In the genomic region with DNA sequence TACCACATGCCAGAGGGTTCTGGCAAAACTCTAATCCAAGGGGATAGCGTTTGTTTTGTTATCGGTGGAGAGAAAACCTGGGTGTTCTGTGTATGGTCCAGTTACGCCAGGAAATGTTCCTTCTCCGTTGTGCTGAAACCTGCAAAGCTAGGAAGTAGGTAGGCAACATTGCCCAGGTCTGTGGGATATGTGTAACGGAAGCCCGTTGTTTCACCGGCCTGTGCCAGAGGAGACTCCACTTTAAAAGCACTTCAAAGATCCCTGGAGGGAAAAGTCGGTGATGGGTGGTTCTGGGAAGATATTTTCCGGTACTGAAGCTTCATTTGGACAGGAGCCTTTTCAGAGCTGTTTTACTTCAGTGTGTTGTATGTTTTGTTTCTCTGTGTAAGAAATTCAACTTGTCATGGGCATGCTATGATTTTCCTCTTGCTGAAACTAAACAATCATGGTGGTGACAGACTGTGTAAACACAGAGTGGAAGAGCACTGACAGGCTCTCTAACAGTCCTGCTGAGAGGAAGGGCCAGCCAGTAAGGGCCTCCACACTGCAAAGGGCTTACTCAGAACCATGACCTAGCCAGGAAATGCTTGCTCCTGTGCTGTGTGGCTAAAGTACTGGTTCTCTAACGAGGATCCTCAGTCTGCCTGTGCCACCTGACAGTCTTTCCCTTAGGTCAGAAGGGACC, we compare ENCODE assay signal across 20 mouse cellular contexts.
DNase-seq lines count a peak whose midpoint lies in the region; ATAC-seq and TF ChIP-seq lines count a peak whose summit lies in the region.
"Had no signal": no experiment of that assay in that cellular context is flagged by ENCODE, and none has a peak within 500 bp of the region (broad histone marks: within the 10 kb centered on the region; RNA-seq: fewer than 3 reads in every experiment).

No protein-coding gene starts in this region.

- H3K27ac ChIP-seq in heart, embryonic 10.5 days = no peak overlapping the region
- no peak overlapping the region for H3K27ac ChIP-seq in heart, embryonic 11.5 days (ENCODE audit: low read depth, low read length)
- peak overlapping the region; percentile 74 for H3K27ac ChIP-seq in lung, embryonic 14.5 days (ENCODE audit: low read depth)
- H3K27ac ChIP-seq in intestine, embryonic 15.5 days = peak overlapping the region; percentile 38; the same call in 1 of the 2 replicates
- no peak overlapping the region for H3K27ac ChIP-seq in forebrain, embryonic 11.5 days (ENCODE audit: low read depth, low read length)
- no peak overlapping the region for H3K27ac ChIP-seq in forebrain, embryonic 12.5 days
- H3K27ac ChIP-seq: embryonic facial prominence, embryonic 13.5 days; gastrocnemius, adult 2 months; hindbrain, postnatal 0 days; limb, embryonic 13.5 days; midbrain, embryonic 15.5 days had no signal

- peak; percentile 68 for DNase-seq in heart, embryonic 10.5 days (ENCODE audit: low spot score)
- peak; percentile 81 for DNase-seq in lung, embryonic 14.5 days
- no peak for DNase-seq in lung, adult 2 months
- peak; percentile 22 for DNase-seq in lung, postnatal 25 days (ENCODE audit: low spot score)
- DNase-seq in forebrain, embryonic 11.5 days (ENCODE audit: low spot score) = no peak
- DNase-seq: adrenal gland, postnatal 25 days; cerebellum, adult 18-20 months; gastrocnemius, adult 2 months; heart, adult 18-20 months; heart, postnatal 14 days; kidney, adult 9 months; kidney, postnatal 36 days had no signal

- H3K9me3 ChIP-seq in heart, embryonic 10.5 days = no peaks in the 10 kb centered on the region
- H3K9me3 ChIP-seq in heart, embryonic 11.5 days (replicated peaks; ENCODE audit: control insufficient read depth, low read length) = no peaks in the 10 kb centered on the region
- H3K9me3 ChIP-seq in lung, embryonic 14.5 days (ENCODE audit: low read depth, low read length) = no peaks in the 10 kb centered on the region
- H3K9me3 ChIP-seq in intestine, embryonic 15.5 days = no peaks in the 10 kb centered on the region
- no peaks in the 10 kb centered on the region for H3K9me3 ChIP-seq in forebrain, embryonic 11.5 days (ENCODE audit: control insufficient read depth, low read length)
- H3K9me3 ChIP-seq in forebrain, embryonic 12.5 days = no peaks in the 10 kb centered on the region
- H3K9me3 ChIP-seq: embryonic facial prominence, embryonic 13.5 days; limb, embryonic 13.5 days; midbrain, embryonic 15.5 days had no signal

- ATAC-seq in heart, embryonic 11.5 days (replicated peaks; ENCODE audit: insufficient number of reproducible peaks, low FRiP score, low TSS enrichment) = no peak
- peak; percentile 87 for ATAC-seq in lung, embryonic 14.5 days (ENCODE audit: insufficient read depth)
- peak; percentile 48; the same call in 1 of the 2 replicates for ATAC-seq in intestine, embryonic 15.5 days
- ATAC-seq in forebrain, embryonic 11.5 days (replicated peaks; ENCODE audit: low FRiP score) = no peak
- ATAC-seq in forebrain, embryonic 12.5 days (ENCODE audit: low FRiP score) = no peak
- ATAC-seq: hindbrain, postnatal 0 days; midbrain, embryonic 15.5 days had no signal

- no peak overlapping the region for H3K4me3 ChIP-seq in heart, embryonic 10.5 days
- H3K4me3 ChIP-seq in heart, embryonic 11.5 days (ENCODE audit: low read depth, low read length) = no peak overlapping the region
- H3K4me3 ChIP-seq in lung, embryonic 14.5 days (ENCODE audit: low read depth, low read length) = no peak overlapping the region
- H3K4me3 ChIP-seq in lung, adult 2 months (replicated peaks; ENCODE audit: extremely low read depth, low read depth, low read length) = no peak overlapping the region
- no peak overlapping the region for H3K4me3 ChIP-seq in intestine, embryonic 15.5 days (replicated peaks)
- H3K4me3 ChIP-seq in forebrain, embryonic 11.5 days (ENCODE audit: low read depth, low read length) = no peak overlapping the region
- H3K4me3 ChIP-seq in forebrain, embryonic 12.5 days (replicated peaks) = no peak overlapping the region
- H3K4me3 ChIP-seq: embryonic facial prominence, embryonic 13.5 days; gastrocnemius, adult 2 months; limb, embryonic 13.5 days; midbrain, embryonic 15.5 days had no signal

- no peak for TF ChIP-seq CTCF in lung, embryonic 14.5 days (IDR thresholded peaks at IDR 0.05; ENCODE audit: low read depth)
- TF ChIP-seq CTCF in lung, adult 2 months (IDR thresholded peaks at IDR 0.05; ENCODE audit: insufficient read depth, low read length) = no peak

- no peak for TF ChIP-seq POLR2A in lung, adult 2 months (IDR thresholded peaks at IDR 0.05; ENCODE audit: borderline replicate concordance, extremely low read depth, low read depth, low read length)

- no peak overlapping the region for H3K4me2 ChIP-seq in heart, embryonic 11.5 days
- no peak overlapping the region for H3K4me2 ChIP-seq in lung, embryonic 14.5 days
- H3K4me2 ChIP-seq in intestine, embryonic 15.5 days (replicated peaks) = no peak overlapping the region
- no peak overlapping the region for H3K4me2 ChIP-seq in forebrain, embryonic 11.5 days (ENCODE audit: low read depth, low read length, severe bottlenecking)
- no peak overlapping the region for H3K4me2 ChIP-seq in forebrain, embryonic 12.5 days
- H3K4me2 ChIP-seq: embryonic facial prominence, embryonic 13.5 days; limb, embryonic 13.5 days; midbrain, embryonic 15.5 days had no signal

- no peaks in the 10 kb centered on the region for H3K36me3 ChIP-seq in heart, embryonic 10.5 days
- H3K36me3 ChIP-seq in heart, embryonic 11.5 days (ENCODE audit: control insufficient read depth, insufficient read depth, low read length) = no peaks in the 10 kb centered on the region
- H3K36me3 ChIP-seq in lung, embryonic 14.5 days (ENCODE audit: insufficient read depth) = peaks cover 8% of the 10 kb centered on the region; the same call in 1 of the 2 replicates
- H3K36me3 ChIP-seq in intestine, embryonic 15.5 days = no peaks in the 10 kb centered on the region; the same call in none of the 2 replicates
- H3K36me3 ChIP-seq in forebrain, embryonic 11.5 days (ENCODE audit: control insufficient read depth, insufficient read depth, low read length) = no peaks in the 10 kb centered on the region
- no peaks in the 10 kb centered on the region for H3K36me3 ChIP-seq in forebrain, embryonic 12.5 days (replicated peaks)
- H3K36me3 ChIP-seq: limb, embryonic 13.5 days; midbrain, embryonic 15.5 days had no signal

- no peaks in the 10 kb centered on the region for H3K27me3 ChIP-seq in heart, embryonic 10.5 days (ENCODE audit: insufficient read depth, poor library complexity, severe bottlenecking)
- no peaks in the 10 kb centered on the region for H3K27me3 ChIP-seq in heart, embryonic 11.5 days (ENCODE audit: control insufficient read depth, insufficient read depth, low read length)
- H3K27me3 ChIP-seq in lung, embryonic 14.5 days (ENCODE audit: insufficient read depth, low read length) = no peaks in the 10 kb centered on the region
- H3K27me3 ChIP-seq in intestine, embryonic 15.5 days (replicated peaks) = no peaks in the 10 kb centered on the region
- H3K27me3 ChIP-seq in forebrain, embryonic 11.5 days (ENCODE audit: control insufficient read depth, insufficient read depth, low read length) = no peaks in the 10 kb centered on the region
- H3K27me3 ChIP-seq in forebrain, embryonic 12.5 days = no peaks in the 10 kb centered on the region
- H3K27me3 ChIP-seq: CH12.LX; embryonic facial prominence, embryonic 13.5 days; limb, embryonic 13.5 days; midbrain, embryonic 15.5 days had no signal

- no peak overlapping the region for H3K9ac ChIP-seq in heart, embryonic 11.5 days (ENCODE audit: low read depth, low read length)
- H3K9ac ChIP-seq in lung, embryonic 14.5 days = no peak overlapping the region
- H3K9ac ChIP-seq in intestine, embryonic 15.5 days = no peak overlapping the region
- H3K9ac ChIP-seq in forebrain, embryonic 11.5 days (ENCODE audit: low read length) = no peak overlapping the region
- no peak overlapping the region for H3K9ac ChIP-seq in forebrain, embryonic 12.5 days
- H3K9ac ChIP-seq: embryonic facial prominence, embryonic 13.5 days; limb, embryonic 13.5 days; midbrain, embryonic 15.5 days had no signal

- peaks cover 11% of the 10 kb centered on the region for H3K4me1 ChIP-seq in heart, embryonic 10.5 days
- H3K4me1 ChIP-seq in heart, embryonic 11.5 days (ENCODE audit: control insufficient read depth, insufficient read depth, low read length) = no peaks in the 10 kb centered on the region
- H3K4me1 ChIP-seq in lung, embryonic 14.5 days (ENCODE audit: insufficient read depth) = 0 out of 2 replicates have a peak, but pooled peaks cover 14% of the 10 kb centered on the region
- H3K4me1 ChIP-seq in lung, adult 2 months (ENCODE audit: control insufficient read depth, insufficient read depth, low read length) = no peaks in the 10 kb centered on the region; the same call in 1 of the 2 replicates
- H3K4me1 ChIP-seq in intestine, embryonic 15.5 days (replicated peaks) = peaks cover 10% of the 10 kb centered on the region; the same call in 1 of the 2 replicates
- peaks cover 6% of the 10 kb centered on the region; the same call in 1 of the 2 replicates for H3K4me1 ChIP-seq in forebrain, embryonic 11.5 days (replicated peaks; ENCODE audit: control insufficient read depth, insufficient read depth, low read length)
- peaks cover 9% of the 10 kb centered on the region for H3K4me1 ChIP-seq in forebrain, embryonic 12.5 days
- H3K4me1 ChIP-seq: embryonic facial prominence, embryonic 13.5 days; limb, embryonic 13.5 days had no signal

- 50% methylated on average over 10 of the region's 10 CpGs for WGBS in heart, embryonic 10.5 days
- 49% methylated on average over 10 of the region's 10 CpGs for WGBS in heart, embryonic 11.5 days (ENCODE audit: insufficient replicate concordance)
- 23% methylated on average over 10 of the region's 10 CpGs for WGBS in lung, embryonic 14.5 days
- 40% methylated on average over 10 of the region's 10 CpGs for WGBS in lung, adult 2 months
- WGBS in intestine, embryonic 15.5 days = 48% methylated on average over 10 of the region's 10 CpGs
- WGBS in forebrain, embryonic 11.5 days = 80% methylated on average over 10 of the region's 10 CpGs
- WGBS in forebrain, embryonic 12.5 days = 84% methylated on average over 10 of the region's 10 CpGs

Comparison
In these comparisons a context has a peak if more than half of its experiments do, and no peak if none do; other contexts are left out.
1. DNase-seq: peak in heart, embryonic 10.5 days (single experiment), lung, embryonic 14.5 days (single experiment) and lung, postnatal 25 days (single experiment); none in lung, adult 2 months (single experiment) and forebrain, embryonic 11.5 days (single experiment).
2. H3K27ac ChIP-seq: peak in lung, embryonic 14.5 days (single experiment) and intestine, embryonic 15.5 days (single experiment); none in heart, embryonic 10.5 days (single experiment), heart, embryonic 11.5 days (single experiment), forebrain, embryonic 11.5 days (single experiment) and forebrain, embryonic 12.5 days (single experiment).
3. ATAC-seq: peak in lung, embryonic 14.5 days (single experiment) and intestine, embryonic 15.5 days (single experiment); none in heart, embryonic 11.5 days (single experiment), forebrain, embryonic 11.5 days (single experiment) and forebrain, embryonic 12.5 days (single experiment).